Mouse (Mus musculus) spleen, postnatal 4 days (tissue): ENCODE measurements around the gene Fgfr2.

Source experiments
- DNase-seq, 2 experiments: peaks; one replicate each; pipeline ENCODE4 v3.0.0; 2022; ENCODE audit warnings: low spot score in 2 of 2

Gene Fgfr2

DNA sequence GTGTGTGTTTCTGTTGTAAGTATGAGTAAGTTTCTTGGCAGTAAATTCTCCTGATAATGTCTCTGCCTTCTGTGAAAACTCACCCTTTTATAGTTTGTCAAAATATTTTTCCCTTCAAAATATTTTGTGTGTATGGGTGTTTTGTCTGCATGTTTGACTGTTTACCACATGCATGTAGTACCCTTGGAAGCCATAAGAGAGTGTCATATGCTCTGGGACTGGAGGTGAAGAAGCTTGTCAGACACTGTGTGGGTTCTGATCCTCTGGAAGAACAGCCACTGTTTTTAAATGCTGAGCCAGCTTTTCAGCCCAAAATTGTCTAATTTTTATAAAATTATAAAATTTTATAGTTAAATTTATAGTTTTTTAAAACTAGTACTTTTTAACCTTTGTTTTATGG lies 188.4 kb downstream of the Fgfr2 start:
- DNase-seq = no peak

DNA sequence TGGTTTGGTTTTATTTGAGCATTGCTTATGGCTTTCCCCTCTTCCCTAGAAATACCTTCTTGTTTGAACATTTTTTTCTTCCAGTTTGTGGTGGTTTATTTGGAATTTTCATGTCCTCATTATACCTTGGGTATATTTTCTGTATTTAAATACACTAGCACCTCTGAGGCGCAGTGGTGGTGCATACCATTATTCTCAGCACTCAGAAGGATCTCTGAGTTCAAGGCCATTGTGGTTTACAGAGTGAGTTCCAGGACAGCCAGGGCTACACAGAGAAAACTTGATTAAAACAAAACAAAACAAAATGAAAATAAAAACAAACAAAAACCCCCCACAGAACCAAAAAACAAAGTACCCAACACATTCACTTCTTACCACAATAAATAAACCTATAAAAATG lies 189.8 kb downstream of the Fgfr2 start:
- no peak for DNase-seq

DNA sequence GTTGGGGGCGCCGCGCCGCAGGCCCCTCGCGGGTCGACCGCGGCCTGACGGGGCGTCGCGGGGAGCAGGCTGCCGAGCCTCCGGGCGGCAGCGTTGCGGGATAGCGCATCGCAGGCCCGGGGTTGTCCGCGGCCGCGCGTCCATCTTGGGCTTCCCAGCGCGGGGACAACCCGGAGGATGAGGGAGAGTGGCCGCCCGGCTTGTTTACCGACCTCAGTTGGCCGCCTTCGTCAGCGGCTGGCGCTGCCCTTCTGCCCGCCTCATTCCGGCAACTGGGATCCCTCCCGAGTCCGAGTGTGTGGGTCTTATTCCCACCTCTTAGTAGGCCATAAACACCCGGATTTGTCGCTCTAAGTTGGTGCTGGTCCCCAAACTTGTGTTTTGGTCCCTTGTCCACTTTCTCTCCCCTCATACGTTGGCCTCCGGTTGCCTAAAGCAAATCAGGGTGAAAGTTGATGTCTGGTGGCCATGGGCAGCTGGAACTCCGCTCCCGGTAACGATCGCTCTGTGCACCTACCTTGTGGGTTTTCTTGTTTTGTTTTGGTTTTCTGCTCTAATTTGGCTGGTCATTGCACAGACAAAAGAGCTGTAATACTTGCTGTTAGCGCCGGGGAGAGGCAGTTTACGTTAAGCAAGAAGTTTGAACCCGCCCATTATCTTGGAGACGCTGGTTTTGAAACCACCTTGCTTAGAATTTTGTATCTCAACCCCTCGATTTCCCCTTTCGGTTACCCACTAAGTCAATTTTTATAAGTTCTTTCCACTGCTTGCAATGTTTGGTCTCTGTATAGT lies 191.4 kb downstream of the Fgfr2 start:
- DNase-seq = peak; percentile 41 to 78

DNA sequence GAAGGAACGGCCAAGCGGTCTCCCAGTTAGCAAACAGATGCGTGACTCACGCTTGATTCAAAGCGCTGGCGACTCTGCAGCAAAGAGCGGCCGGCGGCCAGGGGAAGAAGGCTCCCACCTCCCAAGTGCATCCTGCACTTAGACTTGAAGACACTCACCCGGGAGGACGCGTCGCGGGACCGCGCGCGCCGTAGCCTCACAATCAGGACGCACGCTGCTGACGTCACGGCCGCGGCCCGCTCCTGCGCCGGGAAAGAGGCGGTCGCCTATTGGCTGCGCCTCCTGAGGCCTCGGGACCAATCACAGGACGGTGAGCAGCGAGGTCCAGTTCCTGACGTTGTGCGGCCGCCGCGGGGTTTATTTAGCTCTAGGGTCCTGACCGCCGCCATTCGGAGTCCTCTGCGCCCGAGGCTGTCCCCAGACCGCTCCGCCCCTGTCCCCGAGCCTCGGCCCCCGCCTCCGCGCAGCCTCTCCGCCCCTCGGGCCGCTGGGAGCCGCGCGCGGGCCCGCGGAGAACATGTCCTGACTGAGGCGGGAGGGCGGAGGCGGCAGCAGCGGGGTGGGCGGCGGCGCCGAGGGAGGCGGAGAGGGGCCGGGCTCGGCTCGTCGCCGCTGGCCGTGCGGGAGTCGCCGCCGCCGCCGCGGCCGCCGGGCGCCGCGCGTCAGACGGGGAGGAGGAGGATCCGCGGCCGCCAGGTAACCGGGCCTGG lies 192.1 kb downstream of the Fgfr2 start, which contains the start of gene Zranb1:
TSS of gene Zranb1 (plus strand) at position 293 of the 710 bp plus-strand sequence.
- DNase-seq = peak; percentile 97 to 98

DNA sequence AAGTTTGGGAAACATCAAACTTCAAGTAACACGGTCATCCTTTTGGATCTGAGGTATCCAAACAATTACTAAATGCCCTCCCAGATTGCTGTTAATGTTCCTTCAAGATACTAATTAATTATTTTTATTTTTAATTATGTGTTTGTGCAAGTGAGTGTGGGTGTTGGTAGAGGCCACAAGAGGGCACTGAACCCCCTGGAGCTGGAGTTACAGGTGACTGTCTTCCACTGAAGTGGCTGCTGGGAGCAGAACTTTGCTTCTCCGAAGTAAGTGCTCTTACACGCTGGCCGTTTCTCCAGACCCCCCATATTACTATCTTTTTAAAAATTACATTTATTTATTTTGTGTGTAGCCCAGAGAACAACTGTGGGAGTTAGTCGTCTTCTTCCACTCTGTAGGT lies 193.1 kb downstream of the Fgfr2 start:
- DNase-seq = no peak

DNA sequence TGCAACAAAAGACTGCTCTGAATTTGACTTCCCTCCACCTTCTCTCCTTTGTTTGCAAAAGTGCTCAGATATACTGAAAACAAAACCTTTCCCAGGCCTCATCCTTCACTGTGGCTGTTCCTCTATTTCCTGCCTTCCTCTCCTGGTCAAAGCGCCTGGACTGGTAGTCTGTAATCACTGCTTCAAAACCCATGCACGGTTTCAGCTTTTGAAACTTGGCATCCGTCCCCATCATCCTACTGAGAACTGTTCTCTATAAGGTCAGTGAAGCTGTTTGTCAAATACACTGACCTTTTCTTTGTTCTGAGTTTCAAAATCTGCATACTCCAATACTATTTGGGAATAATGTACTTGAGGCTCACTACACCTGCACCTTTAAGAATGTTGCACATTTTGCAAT lies 195.9 kb downstream of the Fgfr2 start:
- DNase-seq = no peak

DNA sequence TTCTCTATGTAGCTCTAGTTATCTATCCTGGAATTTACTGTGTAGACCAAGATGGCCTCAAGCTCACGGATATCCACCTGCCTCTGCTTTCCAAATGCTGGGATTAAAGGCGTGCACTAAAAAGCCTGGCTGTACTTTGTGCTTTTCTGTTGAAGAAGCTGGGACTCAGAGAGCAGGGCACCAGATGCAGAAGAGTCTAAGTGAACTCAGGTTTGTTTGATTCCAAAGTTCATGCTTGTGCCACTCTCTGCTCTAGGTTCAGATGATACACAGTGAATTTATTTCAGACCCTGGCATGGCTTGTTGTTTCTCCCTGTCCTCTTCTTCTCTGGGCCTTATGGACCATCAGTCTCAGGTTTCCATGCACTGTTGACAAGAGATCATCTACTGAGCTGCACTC lies 197.9 kb downstream of the Fgfr2 start:
- DNase-seq = no peak

DNA sequence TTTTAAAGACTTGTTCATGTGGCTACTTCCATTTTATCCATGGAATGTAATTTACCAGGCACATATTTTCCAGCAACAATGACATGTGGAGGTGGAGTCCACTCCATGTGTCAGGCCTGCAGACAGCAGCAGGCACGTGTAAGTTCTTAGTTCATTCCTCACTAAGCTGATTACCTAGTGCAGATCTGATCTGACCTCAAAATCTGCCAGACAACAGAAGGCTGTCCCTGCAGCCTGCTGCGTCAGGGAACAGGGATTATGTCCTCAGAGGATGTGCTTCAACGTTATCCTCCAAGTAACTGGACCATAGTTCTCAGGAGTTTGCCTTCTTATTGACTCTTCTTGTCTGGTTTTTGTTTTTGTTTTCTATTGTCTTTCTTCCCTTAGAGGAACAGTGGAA lies 201.2 kb downstream of the Fgfr2 start:
- DNase-seq = no peak

DNA sequence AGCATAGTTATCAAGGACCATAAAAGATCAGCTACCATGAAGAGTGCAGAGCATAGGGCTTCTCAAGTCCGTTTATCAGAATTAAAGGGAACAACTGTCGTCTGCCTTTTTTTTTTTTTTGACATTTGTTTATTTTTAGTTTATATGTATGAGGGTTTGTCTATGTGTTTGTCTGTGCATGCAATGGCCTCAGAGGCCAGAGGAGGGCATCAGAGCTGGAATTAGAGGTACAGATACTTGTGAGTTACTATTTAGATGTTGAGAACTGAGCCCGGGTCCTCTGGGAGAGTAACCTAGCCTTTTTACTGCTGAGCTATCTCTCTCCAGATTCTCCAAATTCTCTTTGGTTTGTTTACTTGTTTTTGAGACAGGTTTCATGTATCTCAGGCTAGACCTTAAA lies 219.4 kb downstream of the Fgfr2 start:
- no peak for DNase-seq

DNA sequence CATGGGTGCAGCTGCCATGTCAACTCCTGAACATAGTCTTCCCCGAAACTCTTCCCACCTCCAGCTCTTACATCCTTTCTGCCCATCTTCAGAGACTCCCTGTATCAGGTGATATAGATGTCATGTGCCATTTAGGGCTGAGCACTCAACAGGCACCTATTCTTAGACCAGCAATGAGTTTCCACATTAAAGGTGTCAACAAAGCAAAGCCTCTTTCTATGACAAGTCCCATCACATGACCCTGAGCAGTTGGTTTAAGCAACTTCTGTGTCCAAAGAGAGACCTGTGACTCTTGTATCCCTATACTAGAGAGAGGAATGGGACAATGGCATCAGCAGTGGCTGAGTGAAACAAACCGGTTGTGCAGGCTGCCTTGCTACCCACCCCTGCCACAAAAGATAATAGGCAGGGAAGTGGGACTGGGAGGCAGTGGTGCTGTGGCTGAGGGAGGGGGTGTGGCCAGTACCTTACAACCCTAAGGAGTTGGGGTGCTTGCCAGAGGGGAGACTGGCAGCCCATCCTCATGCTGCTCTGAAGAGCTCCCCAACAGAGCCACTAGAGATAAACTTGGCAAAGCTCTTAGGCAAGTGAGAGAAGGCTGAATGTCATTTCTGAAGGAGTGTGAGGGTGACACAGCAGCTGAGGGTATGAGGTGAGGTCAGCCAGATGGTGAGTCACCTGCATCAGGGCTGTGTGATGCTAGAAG lies 222.2 kb downstream of the Fgfr2 start:
- no peak for DNase-seq

DNA sequence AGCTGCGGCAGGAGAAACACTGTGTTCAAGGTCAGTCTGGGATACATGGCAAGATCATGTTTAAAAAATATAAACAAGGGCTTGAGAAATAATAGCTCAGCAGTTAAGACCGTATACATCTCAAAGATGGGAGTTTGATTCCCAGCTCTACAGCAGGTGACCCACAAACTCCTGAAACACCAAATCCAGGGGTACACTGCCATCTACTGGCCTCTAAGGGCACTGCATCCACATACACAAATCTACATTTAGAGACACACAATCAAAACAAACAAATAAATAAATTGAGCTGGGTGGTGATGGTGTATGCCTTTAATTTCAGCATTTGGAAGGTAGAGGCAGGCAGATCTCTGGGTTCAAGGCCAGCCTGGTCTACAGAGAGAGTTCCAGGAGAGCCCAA lies 224.9 kb downstream of the Fgfr2 start:
- peak in 1 of 2 experiments; percentile 28 for DNase-seq

DNA sequence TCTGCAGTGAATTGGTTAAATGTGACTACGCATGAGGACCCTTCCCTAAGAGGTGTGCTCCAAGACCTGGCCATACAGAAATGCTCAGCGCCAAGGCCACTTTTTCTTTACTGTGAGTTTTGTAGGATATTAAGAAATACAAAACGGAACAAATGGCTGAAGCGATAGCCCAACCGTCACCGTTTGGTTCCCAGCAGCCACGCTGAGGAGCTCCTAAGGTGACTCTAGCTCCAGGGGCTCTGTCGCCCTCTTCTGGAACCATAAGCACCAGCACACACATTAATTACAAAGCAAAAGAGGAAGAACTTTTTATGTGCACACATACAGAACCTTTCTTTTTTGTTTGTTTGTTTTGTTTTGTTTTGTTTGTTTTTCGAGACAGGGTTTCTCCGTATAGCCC lies 225.9 kb downstream of the Fgfr2 start:
- DNase-seq = no peak

DNA sequence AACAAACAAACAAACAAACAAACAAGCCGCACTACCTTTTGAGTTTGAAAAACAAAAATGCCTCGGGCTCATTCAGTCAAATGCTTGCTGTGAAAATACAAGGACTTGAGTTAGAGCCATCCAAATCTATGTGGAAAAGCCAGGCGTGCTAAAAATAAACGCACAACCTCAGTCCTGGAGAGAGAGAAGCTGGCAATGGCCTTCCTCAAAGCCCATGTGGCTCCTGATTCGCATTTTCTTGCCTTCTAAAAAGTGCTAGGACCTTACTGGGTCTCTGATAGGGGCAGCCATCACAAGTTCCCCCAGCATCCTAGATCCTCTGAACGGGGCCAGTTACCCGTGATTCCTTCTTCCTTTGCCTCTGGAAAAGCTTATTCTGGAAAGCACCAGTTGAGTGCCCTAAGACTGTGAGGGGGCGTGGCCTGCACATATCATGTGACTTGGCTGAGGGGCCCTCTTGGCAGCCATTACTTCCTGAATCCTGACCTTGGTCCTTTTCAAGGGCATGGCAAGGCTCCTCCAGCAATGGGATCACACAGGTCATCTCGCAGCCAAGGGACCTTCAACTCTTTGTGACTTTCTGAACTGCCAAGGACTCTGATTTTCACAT lies 226.8 kb downstream of the Fgfr2 start:
- no peak for DNase-seq

DNA sequence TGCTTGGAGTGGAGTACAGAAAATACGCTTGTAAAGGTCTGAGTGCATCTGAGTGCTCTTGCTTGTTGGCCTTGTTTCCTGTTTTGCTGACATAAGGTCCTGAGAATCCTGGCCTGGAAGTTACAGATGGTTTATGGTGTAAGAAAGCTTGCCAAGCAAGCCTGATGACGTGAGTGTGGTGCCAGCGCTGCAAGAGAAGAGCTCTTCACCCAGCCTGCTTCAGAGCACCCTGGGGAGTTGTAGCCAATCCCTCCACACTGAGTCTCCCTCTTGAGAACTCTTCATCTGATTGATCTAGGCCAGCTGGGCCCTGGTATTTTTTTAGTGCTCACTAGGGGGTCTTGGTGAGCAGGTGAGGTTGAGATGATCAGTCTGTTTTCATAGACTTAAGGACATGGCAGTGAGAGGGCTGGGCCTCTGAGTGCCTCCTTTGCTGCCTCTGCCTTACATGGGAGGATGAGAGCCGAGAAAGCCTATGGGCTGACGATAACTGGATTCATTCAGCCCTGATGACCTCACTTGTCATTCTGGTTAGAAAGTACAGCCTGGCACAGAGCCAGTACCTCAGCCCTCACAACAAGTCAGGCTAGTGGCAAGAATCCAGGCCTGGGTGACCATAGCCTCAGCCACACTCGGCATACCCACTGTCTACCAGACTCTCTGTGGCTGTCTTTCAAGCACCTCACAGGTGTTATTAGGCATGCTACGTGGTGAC lies 228.2 kb downstream of the Fgfr2 start:
- no peak for DNase-seq

DNA sequence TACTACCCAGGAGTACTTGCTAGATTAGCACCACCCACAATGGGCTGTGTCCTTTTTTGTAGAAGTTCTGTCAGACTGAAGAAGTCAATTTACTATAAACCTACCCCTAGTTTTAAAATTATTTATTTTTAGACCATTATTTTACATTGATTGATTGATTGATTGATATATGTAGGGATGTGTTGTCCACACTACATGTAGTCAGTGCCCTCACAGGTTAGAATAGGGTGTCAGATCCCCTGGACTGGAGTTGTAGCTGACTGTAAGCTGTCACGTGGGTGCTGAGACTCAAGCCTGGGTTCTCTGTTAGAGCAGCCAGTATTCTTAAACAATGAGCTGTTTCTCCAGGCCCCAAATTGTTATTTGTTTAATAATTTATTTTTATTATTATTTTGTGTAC lies 229.8 kb downstream of the Fgfr2 start:
- no peak for DNase-seq

DNA sequence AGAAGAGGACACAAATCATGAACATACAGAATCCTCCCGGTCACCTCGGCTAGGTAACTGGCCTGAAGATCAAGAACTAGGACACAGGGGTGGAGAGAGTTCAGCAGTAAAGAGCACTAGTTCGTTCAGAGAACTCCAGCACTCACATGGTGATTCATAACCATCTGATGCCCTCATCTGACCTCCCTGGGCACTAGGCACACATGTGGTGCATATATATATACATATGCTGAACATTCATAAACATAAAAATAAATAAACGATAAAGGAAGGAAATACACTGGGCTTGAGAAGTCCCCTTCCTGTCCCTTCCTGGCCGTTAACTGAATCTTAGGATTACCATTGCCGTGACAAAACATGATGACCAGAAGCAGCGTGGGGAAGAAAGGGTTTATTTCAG lies 230.3 kb downstream of the Fgfr2 start:
- DNase-seq = no peak

DNA sequence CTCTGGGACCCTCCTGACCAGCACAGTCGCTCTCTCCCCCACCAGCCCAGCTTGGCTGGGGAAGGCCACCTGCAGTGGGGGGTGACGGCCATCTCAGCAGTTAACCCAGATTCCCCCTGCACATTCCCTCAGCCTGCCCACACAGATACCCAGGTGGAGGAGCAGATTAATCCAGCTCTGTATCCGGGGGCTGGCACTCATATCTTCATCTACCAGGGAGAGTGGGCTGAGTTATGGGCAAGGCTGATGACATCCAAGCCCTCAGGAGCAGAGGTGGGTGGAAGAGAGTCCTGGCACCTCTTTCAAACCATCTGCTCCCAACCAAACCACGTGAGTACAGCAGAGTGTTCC lies 230.9 kb downstream of the Fgfr2 start:
- DNase-seq = no peak

DNA sequence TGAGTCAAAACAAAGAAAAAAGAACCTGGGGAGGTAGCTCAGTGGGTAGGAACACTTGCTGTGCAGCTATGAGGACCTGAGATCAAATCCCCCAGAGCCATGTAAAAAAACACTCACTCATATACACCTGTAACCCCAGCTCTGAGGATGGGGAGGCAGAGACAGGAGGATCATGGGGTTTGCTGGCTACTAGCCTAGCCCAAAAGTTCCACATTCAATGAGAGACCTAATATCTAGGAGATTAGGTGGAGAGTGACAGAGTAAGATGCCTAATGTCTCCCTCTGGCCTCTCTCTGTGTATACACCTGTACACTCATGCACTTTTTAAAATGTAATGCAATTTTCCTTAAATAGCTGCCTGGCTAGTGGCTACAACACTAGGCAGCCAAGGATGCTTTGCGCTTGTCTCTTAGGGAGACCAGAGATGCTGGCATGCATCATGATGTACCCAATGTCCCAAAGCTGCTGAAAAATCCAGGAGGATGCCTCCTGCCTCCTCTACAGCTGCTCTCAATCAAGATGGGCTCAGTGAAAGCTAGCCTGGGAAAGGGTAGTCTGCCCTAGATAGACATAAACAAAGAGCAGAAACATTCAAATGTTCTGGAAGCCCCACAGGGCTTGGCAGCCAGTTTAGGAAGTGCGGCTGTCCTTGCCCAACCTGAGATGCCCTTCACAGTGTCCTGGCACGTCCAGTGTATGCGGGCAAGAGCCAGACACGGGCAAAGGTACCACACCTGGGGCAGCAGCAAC lies 231.4 kb downstream of the Fgfr2 start:
- DNase-seq = no peak

DNA sequence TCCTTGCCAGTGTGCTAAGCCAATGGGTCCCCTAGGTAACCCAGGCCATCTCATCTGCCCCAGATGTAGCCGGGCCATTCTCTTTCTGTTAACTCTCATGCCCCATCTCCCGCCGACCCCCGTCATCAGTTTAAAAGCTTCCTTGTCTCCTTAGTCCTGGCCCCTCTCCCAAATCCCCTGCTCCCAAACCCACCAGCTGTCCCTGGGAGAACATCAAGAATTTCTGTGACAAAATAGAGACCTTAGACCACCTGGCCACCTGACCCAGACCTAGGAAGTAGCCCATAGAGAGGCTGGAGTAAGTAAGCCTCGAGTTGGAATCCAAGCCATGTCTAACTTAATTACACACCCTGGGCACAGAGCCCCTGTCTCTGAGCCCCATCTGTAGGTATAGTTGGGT lies 232.9 kb downstream of the Fgfr2 start:
- no peak for DNase-seq

DNA sequence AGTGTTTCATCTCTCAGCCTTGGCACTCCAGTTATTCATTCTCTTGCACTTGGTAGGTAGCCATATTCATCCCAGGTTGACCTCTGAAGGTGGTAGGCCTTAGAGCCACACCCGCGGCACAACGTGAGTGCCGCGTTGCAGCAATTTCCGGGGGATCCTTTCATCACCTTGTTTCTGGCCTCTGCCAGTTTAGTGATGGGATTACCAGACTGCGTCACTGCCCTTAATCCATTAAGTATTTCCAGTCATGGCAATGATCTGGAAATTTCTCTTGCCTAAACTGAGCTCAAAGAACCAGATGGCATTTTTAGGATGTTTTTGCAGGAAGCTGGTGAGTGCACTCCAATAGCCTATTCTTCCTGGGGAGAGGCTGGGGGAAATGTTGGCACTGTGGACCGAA lies 233.5 kb downstream of the Fgfr2 start:
- DNase-seq = no peak
